Mouse (Mus musculus) forebrain, embryonic 13.5 days (tissue): Measurements from ENCODE around the gene Gm29776. TPM values are rescaled to one million over a fixed set of nuclear protein-coding genes. Genes with fewer than 3 reads are reported as not detected.

Experiments used
- ATAC-seq: fragments of 200-750 bp; cut with Nextera tagmentation; 2 replicates; pipeline ENCODE4 v1.8.0; 2017
- H3K27ac ChIP-seq: fragments of 300-500 bp; sonication (generic); 2 replicates; pipeline ENCODE4 v1.5.1; 2015; ENCODE audit warnings: inconsistent platforms, mild to moderate bottlenecking, moderate library complexity
- H3K27me3 ChIP-seq: fragments of 300-500 bp; sonication (generic); 2 replicates; pipeline ENCODE4 v1.6.1; 2015; ENCODE audit warnings: mild to moderate bottlenecking, inconsistent platforms
- H3K36me3 ChIP-seq: fragments of 300-500 bp; sonication (generic); 2 replicates; pipeline ENCODE4 v1.6.1; 2015; ENCODE audit warnings: mild to moderate bottlenecking, inconsistent platforms; ENCODE audit not compliant: poor library complexity, severe bottlenecking
- H3K4me1 ChIP-seq: fragments of 300-500 bp; sonication (generic); 2 replicates; pipeline ENCODE4 v1.6.1; 2015; ENCODE audit warnings: inconsistent platforms
- H3K4me2 ChIP-seq: fragments of 300-500 bp; sonication (generic); 2 replicates; pipeline ENCODE4 v1.6.1; 2015; ENCODE audit warnings: inconsistent platforms, mild to moderate bottlenecking, moderate library complexity
- H3K4me3 ChIP-seq: fragments of 300-500 bp; sonication (generic); 2 replicates; pipeline ENCODE4 v1.5.1; 2015; ENCODE audit warnings: mild to moderate bottlenecking, inconsistent platforms
- H3K9ac ChIP-seq: fragments of 300-500 bp; sonication (generic); 2 replicates; pipeline ENCODE4 v1.6.1; 2015; ENCODE audit warnings: mild to moderate bottlenecking, inconsistent platforms
- H3K9me3 ChIP-seq: fragments of 300-500 bp; sonication (generic); replicated peaks from 2 replicates; pipeline ENCODE4 v1.6.1; 2016; ENCODE audit warnings: inconsistent platforms
- WGBS: fragments of 180-500 bp; shearing (Covaris S2); methylation state at CpG from one replicate; pipeline ENCODE4 v1.1.7; 2015; 5-methylcytosine and 5-hydroxymethylcytosine counted together
- polyA plus RNA-seq: library from polyadenylated mRNA; unstranded; fragments of >200 nt; fragmentation: Nextera tagmentation; extraction: Ambion mirVana; gene quantifications from 2 replicates; pipeline ENCODE4 v1.2.1, GENCODE M21; 2015

Gene Gm29776
- polyA plus RNA-seq, 1 experiment from 2014 or later = not detected

DNA sequence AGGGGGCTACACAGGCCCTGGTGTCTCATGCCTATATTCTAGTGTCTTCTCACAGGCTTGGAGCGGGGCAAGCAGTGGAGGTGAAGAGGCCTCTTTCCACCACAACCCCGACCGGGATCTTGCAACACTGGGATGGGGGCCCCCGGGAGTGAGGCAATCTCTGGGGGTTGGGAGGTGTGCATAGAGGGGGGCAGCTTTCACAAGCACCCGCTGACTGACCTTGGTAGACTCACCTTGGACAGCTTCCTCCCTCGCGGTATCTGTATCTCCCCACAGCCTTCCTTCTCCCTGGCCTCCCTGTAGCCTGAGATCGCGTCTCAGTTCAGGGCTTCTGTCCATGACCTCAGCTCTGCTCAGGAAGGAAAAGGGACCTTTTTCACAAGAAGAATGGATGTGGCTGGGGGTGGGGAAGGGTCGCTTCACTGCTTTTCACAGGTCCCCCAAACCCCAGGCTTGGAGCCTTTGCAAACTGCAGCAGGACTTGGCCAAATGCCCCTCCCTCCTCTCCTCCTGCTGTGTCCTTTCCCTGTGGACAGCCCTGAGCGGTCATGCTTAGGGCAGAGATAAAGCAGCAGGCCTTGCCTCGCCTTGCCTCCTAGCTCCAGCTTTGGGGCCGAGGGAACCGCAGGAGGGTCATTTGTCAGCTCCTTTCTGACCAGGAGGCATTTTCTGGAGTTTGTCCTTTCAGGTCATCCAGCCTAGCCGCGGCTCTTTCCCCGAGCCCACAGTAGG lies 8.1 kb upstream of the Gm29776 start:
- WGBS = 61% methylated on average over 15 of the region's 17 CpGs
- no peaks in the 10 kb centered on the region for H3K9me3 ChIP-seq
- H3K4me3 ChIP-seq = no peak overlapping the region
- H3K4me2 ChIP-seq = no peak overlapping the region
- peaks cover 11% of the 10 kb centered on the region; the same call in 1 of the 2 replicates for H3K27me3 ChIP-seq
- ATAC-seq = no peak
- H3K9ac ChIP-seq = no peak overlapping the region
- no peaks in the 10 kb centered on the region for H3K36me3 ChIP-seq
- H3K4me1 ChIP-seq = no peaks in the 10 kb centered on the region
- no peak overlapping the region for H3K27ac ChIP-seq

DNA sequence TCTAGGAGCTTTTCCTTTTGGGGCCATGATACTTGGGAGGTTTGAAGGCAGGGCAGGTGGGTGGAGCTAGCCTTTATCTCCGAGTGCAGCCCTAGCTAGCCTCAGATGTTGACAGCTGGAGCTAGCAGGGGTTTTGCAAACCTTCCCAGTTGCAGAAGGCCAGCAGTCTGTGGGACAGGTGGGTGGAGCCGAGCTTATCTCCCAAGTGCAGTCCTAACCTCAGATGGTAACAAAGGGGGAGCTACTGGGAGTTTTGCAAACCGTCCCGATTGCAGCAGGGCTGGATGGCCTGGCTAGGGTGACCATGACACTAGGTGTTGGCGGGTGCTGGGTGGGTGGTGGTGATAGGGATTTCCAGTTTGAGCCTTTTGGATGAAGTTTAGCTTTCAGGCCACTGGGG lies 7.2 kb upstream of the Gm29776 start:
- H3K4me1 ChIP-seq = no peaks in the 10 kb centered on the region
- H3K9me3 ChIP-seq = no peaks in the 10 kb centered on the region
- H3K36me3 ChIP-seq = no peaks in the 10 kb centered on the region
- no peak overlapping the region for H3K4me3 ChIP-seq
- H3K4me2 ChIP-seq = no peak overlapping the region
- H3K27ac ChIP-seq = no peak overlapping the region
- ATAC-seq = no peak
- H3K9ac ChIP-seq = no peak overlapping the region
- H3K27me3 ChIP-seq = peaks cover 11% of the 10 kb centered on the region; the same call in 1 of the 2 replicates
- WGBS = 62% methylated on average over 5 of the region's 5 CpGs

DNA sequence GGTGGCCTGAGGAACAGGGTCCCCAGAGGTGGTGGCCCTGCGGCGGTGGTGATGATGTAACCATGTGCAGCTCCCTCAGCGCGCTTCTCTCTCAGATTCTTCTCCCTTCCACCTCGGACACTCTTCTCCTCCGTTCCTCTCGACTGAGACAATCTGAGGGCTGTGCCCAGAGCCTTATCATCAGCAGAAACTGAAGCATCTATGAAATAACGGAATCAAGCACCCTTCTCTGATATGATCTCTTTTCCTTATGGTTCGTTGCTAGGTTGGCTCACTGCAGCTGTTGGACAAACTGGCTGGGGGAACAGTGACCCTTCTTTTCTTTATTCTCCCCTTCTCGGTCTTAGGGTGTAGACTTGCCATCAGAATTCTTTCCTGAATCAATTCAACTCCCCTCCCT lies 4.6 kb upstream of the Gm29776 start:
- Histone ChIP-seq H3K4me3 (no peak overlapping the region), H3K36me3 (no peaks in the 10 kb centered on the region), H3K27ac (no peak overlapping the region), H3K9ac (no peak overlapping the region), H3K4me1 (no peaks in the 10 kb centered on the region), H3K4me2 (no peak overlapping the region), H3K9me3 (no peaks in the 10 kb centered on the region), H3K27me3 (peaks cover 11% of the 10 kb centered on the region; the same call in 1 of the 2 replicates)
- no peak for ATAC-seq
- WGBS = 80% methylated on average over 10 of the region's 10 CpGs

- Histone ChIP-seq H3K9me3 (no peaks in the 10 kb centered on the region), H3K4me2 (no peak overlapping the region), H3K27ac (no peak overlapping the region), H3K4me1 (no peaks in the 10 kb centered on the region), H3K36me3 (no peaks in the 10 kb centered on the region), H3K4me3 (no peak overlapping the region), H3K9ac (no peak overlapping the region), H3K27me3 (peaks cover 11% of the 10 kb centered on the region; the same call in 1 of the 2 replicates)
- no peak; the same call in 1 of the 2 replicates for ATAC-seq
- WGBS = 7% methylated on average over 6 of the region's 6 CpGs
Observed at GRCm38 (mm10) chr14:54701298-54701697, 2.7 kb upstream of the Gm29776 start.

GRCm38 (mm10) chr14:54699586-54699985 lies 953 bp upstream of the Gm29776 start:
- Histone ChIP-seq H3K4me1 (no peaks in the 10 kb centered on the region), H3K9me3 (no peaks in the 10 kb centered on the region), H3K27me3 (peaks cover 11% of the 10 kb centered on the region; the same call in 1 of the 2 replicates), H3K27ac (no peak overlapping the region), H3K4me3 (no peak overlapping the region), H3K9ac (no peak overlapping the region), H3K36me3 (no peaks in the 10 kb centered on the region), H3K4me2 (no peak overlapping the region)
- ATAC-seq = no peak
- WGBS = 73% methylated on average over 3 of the region's 3 CpGs

GRCm38 (mm10) chr14:54696752-54697151 lies 1.9 kb downstream of the Gm29776 start:
- Histone ChIP-seq H3K36me3 (peaks cover 19% of the 10 kb centered on the region), H3K27ac (no peak overlapping the region), H3K27me3 (no peaks in the 10 kb centered on the region), H3K4me2 (no peak overlapping the region), H3K4me1 (no peaks in the 10 kb centered on the region), H3K9ac (no peak overlapping the region), H3K4me3 (no peak overlapping the region), H3K9me3 (no peaks in the 10 kb centered on the region)
- WGBS = 92% methylated on average over 4 of the region's 4 CpGs
- ATAC-seq = no peak

DNA sequence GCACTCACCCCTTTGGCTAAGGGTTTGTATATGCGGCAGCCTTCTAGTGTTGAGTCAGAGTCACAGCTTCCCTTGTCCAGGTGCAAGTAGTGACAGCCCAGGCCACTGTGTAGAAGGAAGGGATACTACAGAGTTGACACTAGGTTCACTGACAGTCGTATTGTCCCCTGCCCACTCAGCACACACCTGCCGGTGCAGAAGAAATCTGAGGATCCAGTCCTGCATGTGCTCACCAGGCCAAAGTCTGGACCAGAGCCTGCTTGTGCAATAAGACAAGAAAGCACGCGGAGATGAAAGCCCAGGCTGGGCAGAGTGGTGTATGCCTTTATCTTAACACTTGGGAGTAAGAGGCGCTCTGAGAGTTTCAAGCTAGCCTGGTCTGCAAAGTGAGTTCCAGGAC lies 3.6 kb downstream of the Gm29776 start:
- Histone ChIP-seq H3K4me1 (no peaks in the 10 kb centered on the region), H3K4me2 (no peak overlapping the region), H3K9me3 (no peaks in the 10 kb centered on the region), H3K27me3 (no peaks in the 10 kb centered on the region), H3K4me3 (no peak overlapping the region), H3K9ac (no peak overlapping the region), H3K27ac (no peak overlapping the region), H3K36me3 (peaks cover 30% of the 10 kb centered on the region)
- ATAC-seq = no peak
- 84% methylated on average over 6 of the region's 6 CpGs for WGBS

- peak overlapping the region; percentile 72 for H3K4me2 ChIP-seq
- peaks cover 28% of the 10 kb centered on the region for H3K4me1 ChIP-seq
- 7% methylated on average over 8 of the region's 8 CpGs for WGBS
- H3K27ac ChIP-seq = peak overlapping the region; percentile 65
- H3K4me3 ChIP-seq = peak overlapping the region; percentile 78
- peaks cover 34% of the 10 kb centered on the region for H3K36me3 ChIP-seq
- H3K9me3 ChIP-seq = no peaks in the 10 kb centered on the region
- no peaks in the 10 kb centered on the region for H3K27me3 ChIP-seq
- H3K9ac ChIP-seq = peak overlapping the region; percentile 85
- no peak for ATAC-seq
Observed at GRCm38 (mm10) chr14:54687251-54687650, 11.4 kb downstream of the Gm29776 start.

GRCm38 (mm10) chr14:54686522-54687143 lies 12.0 kb downstream of the Gm29776 start, which contains the start of gene Acin1:
Gene Acin1, minus strand, starts transcription at chr14:54686931.
- WGBS = under 1% methylated on average over 44 of the region's 44 CpGs
- Histone ChIP-seq H3K4me2 (peak within 1 kb of the TSS; percentile 79), H3K27me3 (no peaks in the 10 kb centered on the region), H3K27ac (peak within 1 kb of the TSS; percentile 92), H3K9me3 (no peaks in the 10 kb centered on the region), H3K4me1 (peaks cover 28% of the 10 kb centered on the region), H3K9ac (peak within 1 kb of the TSS; percentile 93), H3K36me3 (peaks cover 40% of the 10 kb centered on the region), H3K4me3 (peak within 1 kb of the TSS; percentile 78)
- peak; percentile 98 for ATAC-seq

GRCm38 (mm10) chr14:54686063-54686521 lies 12.5 kb downstream of the Gm29776 start, which contains the start of gene 1700123O20Rik:
Gene 1700123O20Rik, plus strand, starts transcription at chr14:54686216.
- peak within 1 kb of the TSS; percentile 92 for H3K27ac ChIP-seq
- H3K27me3 ChIP-seq = no peaks in the 10 kb centered on the region
- peak; percentile 77 for ATAC-seq
- peaks cover 28% of the 10 kb centered on the region for H3K4me1 ChIP-seq
- peak within 1 kb of the TSS; percentile 78 for H3K4me3 ChIP-seq
- no peaks in the 10 kb centered on the region for H3K9me3 ChIP-seq
- WGBS = under 1% methylated on average over 41 of the region's 41 CpGs
- H3K36me3 ChIP-seq = peaks cover 44% of the 10 kb centered on the region
- peak within 1 kb of the TSS; percentile 93 for H3K9ac ChIP-seq
- peak within 1 kb of the TSS; percentile 79 for H3K4me2 ChIP-seq

- no peak overlapping the region; the same call in 1 of the 2 replicates for H3K27ac ChIP-seq
- peak overlapping the region; percentile 78 for H3K4me3 ChIP-seq
- WGBS = 15% methylated on average over 8 of the region's 8 CpGs
- H3K27me3 ChIP-seq = no peaks in the 10 kb centered on the region
- no peaks in the 10 kb centered on the region for H3K9me3 ChIP-seq
- peak overlapping the region; percentile 93 for H3K9ac ChIP-seq
- peaks cover 42% of the 10 kb centered on the region for H3K36me3 ChIP-seq
- H3K4me2 ChIP-seq = peak overlapping the region; percentile 79
- no peak for ATAC-seq
- peaks cover 28% of the 10 kb centered on the region for H3K4me1 ChIP-seq
Observed at GRCm38 (mm10) chr14:54685471-54685870, 13.2 kb downstream of the Gm29776 start.

DNA sequence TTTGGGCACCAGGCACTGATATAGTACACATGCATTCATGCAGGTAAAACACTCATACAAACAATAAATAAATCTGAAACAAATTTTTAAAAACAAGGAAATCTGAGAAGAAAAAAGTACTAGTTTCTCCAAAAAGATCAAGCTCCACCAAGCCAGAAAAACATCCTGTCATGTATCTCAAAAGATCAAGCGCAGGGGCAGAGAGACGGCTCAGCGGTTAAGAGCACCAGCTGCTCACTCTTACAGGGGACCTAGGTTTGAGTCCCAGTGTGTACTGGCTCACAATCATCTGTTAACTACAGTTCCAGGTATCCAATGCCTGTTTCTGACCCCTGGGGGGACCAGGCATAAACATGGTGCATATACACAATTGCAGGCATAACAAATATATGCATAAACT lies 16.2 kb downstream of the Gm29776 start:
- no peak overlapping the region for H3K9ac ChIP-seq
- H3K27ac ChIP-seq = no peak overlapping the region
- H3K27me3 ChIP-seq = no peaks in the 10 kb centered on the region
- H3K4me1 ChIP-seq = peaks cover 14% of the 10 kb centered on the region
- 93% methylated on average over 3 of the region's 3 CpGs for WGBS
- peaks cover 47% of the 10 kb centered on the region for H3K36me3 ChIP-seq
- ATAC-seq = no peak
- no peak overlapping the region for H3K4me2 ChIP-seq
- no peak overlapping the region for H3K4me3 ChIP-seq
- H3K9me3 ChIP-seq = no peaks in the 10 kb centered on the region
